Mouse (Mus musculus): ENCODE measurements around the gene Olfr1283.
"Not testable (repeated sequence)": the region's sequence is repeated elsewhere in the genome, so short reads cannot be mapped to it uniquely, and the experiment has no call there.

Gene Olfr1283

DNA sequence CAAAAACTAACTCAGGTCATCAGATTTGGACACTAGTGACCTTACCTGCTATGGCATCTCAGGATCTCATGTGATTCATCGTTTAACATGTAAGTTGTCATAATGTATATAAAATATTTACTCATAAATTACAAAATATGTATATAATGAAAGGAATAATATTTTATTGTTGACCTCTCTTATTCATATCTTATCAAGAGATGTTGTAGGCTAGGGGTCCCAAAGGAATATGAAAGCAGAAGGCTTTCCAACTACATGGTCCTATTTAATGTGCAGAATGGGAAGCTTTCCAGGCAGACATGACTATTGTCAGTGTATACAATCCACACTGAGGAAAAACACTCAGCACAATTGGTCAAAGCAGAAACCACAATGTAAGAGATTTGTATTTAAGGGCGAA is at the start of gene Olfr1283:
Gene Olfr1283 (plus strand): TSS at position 301 of the 400 bp plus-strand sequence.
- no peak for DNase-seq (ENCODE audit: low read depth, low spot score)

DNA sequence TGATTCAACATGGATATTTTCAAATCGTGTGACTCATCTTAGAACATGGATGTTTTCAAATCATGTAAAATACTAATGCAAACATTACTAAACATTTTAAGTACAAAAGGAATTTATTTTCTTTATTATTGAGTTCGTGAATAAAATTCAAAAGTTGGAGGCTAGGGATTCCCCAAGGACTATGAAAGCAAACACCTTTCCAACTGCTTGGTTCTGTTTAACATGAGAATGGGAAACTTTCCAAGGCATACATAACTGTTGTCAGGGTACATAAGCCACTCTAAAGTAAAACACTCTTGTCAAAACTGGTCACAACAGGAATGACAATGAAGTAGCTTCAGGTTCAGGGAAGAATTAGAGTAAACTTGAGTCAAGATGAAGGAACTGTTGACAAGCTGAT is 40.4 kb upstream of the Olfr1283 start, which contains the start of gene Olfr1281:
Gene Olfr1281 (plus strand): TSS at position 301 of the 400 bp plus-strand sequence.
- DNase-seq (ENCODE audit: low read depth, low spot score), result no peak

DNA sequence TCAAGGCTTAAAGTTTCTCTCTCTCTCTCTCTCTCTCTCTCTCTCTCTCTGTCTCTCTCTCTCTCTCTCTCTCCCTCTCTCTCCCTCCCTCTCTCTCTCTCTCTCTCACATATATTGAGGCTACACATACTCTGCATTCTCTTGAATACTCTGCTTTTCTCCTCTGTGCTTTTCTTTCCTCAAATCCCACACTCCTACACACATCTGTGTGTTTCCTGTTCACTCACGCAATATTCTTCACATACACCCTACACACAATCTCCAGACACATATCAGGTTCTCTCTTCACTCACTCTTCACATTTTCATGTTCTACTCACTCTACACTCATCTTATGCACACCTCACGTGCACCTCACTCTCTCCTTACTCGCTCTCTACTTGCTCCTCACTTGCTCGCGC is 32.9 kb upstream of the Olfr1283 start:
- not testable (repeated sequence) for DNase-seq (ENCODE audit: low read depth, low spot score)

DNA sequence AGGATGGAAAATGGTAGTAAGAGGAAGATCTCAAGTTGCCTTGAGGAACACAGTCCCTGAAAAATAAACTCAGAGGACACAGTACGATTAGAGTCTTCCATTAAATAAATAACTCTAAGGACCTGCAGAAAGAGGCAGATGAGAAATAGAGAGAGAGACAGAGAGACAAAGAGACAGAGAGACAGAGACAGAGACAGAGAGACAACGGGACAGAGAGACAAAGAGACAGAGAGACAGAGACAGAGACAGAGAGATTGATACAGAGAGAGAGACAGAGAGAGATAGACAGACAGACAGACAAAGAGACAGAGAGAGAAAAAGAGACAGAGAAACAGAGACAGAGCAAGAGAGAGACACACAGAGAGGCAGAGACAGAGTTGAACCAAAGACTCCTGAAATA is 30.6 kb upstream of the Olfr1283 start, which contains the start of gene Olfr1282:
Gene Olfr1282 (minus strand): TSS at position 101 of the 400 bp plus-strand sequence.
- no peak for DNase-seq (ENCODE audit: low read depth, low spot score)

DNA sequence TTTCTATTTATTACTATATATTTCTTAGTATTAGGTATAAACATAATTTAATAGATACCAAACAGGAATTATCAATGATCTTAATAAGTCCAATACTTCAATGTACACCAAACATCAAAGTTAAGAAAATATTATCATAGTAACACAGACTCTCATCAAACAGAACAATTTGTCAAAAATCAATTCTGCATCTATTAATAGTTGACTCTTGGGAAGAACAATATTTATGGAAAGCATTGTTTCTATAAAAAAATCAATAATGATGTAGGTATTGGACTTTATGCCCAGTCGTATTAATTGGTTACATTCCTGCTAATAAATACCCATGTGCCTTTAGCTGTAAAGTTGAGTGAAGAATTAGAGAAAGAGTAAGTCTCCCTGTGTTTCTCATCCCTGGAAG is 8.6 kb downstream of the Olfr1283 start, which contains the start of gene Olfr1284:
Gene Olfr1284 (plus strand): TSS at position 301 of the 400 bp plus-strand sequence.
- DNase-seq (ENCODE audit: low read depth, low spot score), result no peak

Data from WW6 (cell line).